Mouse (Mus musculus) embryonic facial prominence, embryonic 14.5 days (tissue): ENCODE measurements around the gene Fmn2. TPM values are rescaled to one million over a fixed set of nuclear protein-coding genes. Genes with fewer than 3 reads are reported as not detected.

ENCODE experiments used
- ATAC-seq: fragments of 200-750 bp; cut with Nextera tagmentation; 2 replicates; pipeline ENCODE4 v1.8.0; 2017; ENCODE audit warnings: low read depth, moderate number of reproducible peaks, moderate TSS enrichment
- DNase-seq: peaks from one replicate; pipeline ENCODE4 v3.0.0-alpha.2; 2015; ENCODE audit warnings: low spot score
- H3K27ac ChIP-seq: fragments of 300-500 bp; sonication (generic); replicated peaks from 2 replicates; pipeline ENCODE4 v1.5.1; 2014; ENCODE audit warnings: low read depth, mild to moderate bottlenecking, low read length, moderate library complexity
- H3K27me3 ChIP-seq: fragments of 300-500 bp; sonication (generic); replicated peaks from 2 replicates; pipeline ENCODE4 v1.6.1; 2014; ENCODE audit warnings: low read length; ENCODE audit not compliant: control insufficient read depth, insufficient read depth
- H3K36me3 ChIP-seq: fragments of 300-500 bp; sonication (generic); 2 replicates; pipeline ENCODE4 v1.6.1; 2014; ENCODE audit warnings: low read length, mixed read lengths; ENCODE audit not compliant: control insufficient read depth, insufficient read depth
- H3K4me1 ChIP-seq: fragments of 300-500 bp; sonication (generic); 2 replicates; pipeline ENCODE4 v1.6.1; 2014; ENCODE audit warnings: antibody characterized with exemption, low read length; ENCODE audit not compliant: control insufficient read depth, insufficient read depth
- H3K4me2 ChIP-seq: fragments of 300-500 bp; sonication (generic); 2 replicates; pipeline ENCODE4 v1.6.1; 2014; ENCODE audit warnings: low read depth, mild to moderate bottlenecking, low read length, moderate library complexity, mixed read lengths
- H3K4me3 ChIP-seq: fragments of 300-500 bp; sonication (generic); 2 replicates; pipeline ENCODE4 v1.5.1; 2014; ENCODE audit warnings: low read depth, mild to moderate bottlenecking, low read length
- H3K9ac ChIP-seq: fragments of 300-500 bp; sonication (generic); 2 replicates; pipeline ENCODE4 v1.6.1; 2014; ENCODE audit warnings: low read depth, mild to moderate bottlenecking, low read length, moderate library complexity, mixed read lengths
- H3K9me3 ChIP-seq: fragments of 300-500 bp; sonication (generic); 2 replicates; pipeline ENCODE4 v1.6.1; 2016; ENCODE audit warnings: low read length; ENCODE audit not compliant: control insufficient read depth
- WGBS: fragments of 180-500 bp; shearing (Covaris S2); extraction: QIAGEN DNeasy Blood & Tissue Kit; methylation state at CpG from one replicate; pipeline ENCODE4 v1.1.7; 2014; 5-methylcytosine and 5-hydroxymethylcytosine counted together
- polyA plus RNA-seq: library from polyadenylated mRNA; unstranded; fragments of >200 nt; fragmentation: Nextera tagmentation; extraction: Ambion mirVana; gene quantifications from 2 replicates; pipeline ENCODE4 v1.2.1, GENCODE M21; 2014

Fmn2 gene
- polyA plus RNA-seq, 1 experiment from 2014 or later: 1.3 TPM

DNA sequence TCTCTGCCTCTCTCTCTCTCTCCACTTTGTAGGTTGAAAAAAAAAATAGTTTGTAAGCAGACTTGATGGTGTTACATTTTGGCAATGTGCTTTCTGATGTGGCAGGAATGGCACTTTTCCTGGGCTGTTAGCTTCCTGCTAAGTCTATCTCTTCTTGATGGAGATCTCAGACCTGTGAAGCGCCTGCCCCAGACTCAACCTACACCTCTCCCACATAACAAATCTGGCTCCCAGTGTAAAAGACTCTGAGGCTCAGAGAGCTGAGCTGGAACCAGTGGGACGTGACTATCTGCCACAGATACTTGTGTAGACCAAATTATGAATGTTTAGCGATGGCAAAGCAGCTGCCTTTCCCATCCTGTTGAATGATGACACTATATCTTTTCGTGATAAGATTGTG, 310.2 kb downstream of the Fmn2 start:
- H3K36me3 ChIP-seq: no peaks in the 10 kb centered on the region
- no peak for DNase-seq
- WGBS: 87% methylated on average over 4 of the region's 4 CpGs

DNA sequence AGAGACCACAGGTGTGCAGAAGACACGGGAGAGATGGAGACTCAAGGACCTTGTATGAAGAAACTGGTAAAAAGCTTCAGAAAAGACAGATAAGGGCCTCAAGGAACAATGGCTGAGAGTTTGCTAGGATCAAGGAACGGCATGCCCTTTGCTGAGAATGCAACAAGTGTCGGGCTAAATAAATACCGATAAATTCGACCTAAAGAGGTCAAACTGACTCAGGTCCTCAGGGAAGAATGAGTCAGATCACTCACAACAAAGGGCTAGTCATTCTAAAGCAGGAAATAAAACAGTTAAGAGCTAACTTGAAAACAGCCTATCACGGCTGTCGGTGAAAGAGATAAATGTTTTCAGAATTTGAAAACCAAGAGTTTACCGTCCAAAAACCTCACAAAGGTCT, 324.9 kb downstream of the Fmn2 start:
- Histone ChIP-seq H3K4me3 (no peak overlapping the region), H3K36me3 (no peaks in the 10 kb centered on the region), H3K27ac (no peak overlapping the region), H3K9ac (no peak overlapping the region), H3K4me1 (no peaks in the 10 kb centered on the region), H3K27me3 (no peaks in the 10 kb centered on the region), H3K4me2 (no peak overlapping the region), H3K9me3 (no peaks in the 10 kb centered on the region)
- 28% methylated on average over 8 of the region's 8 CpGs for WGBS
- ATAC-seq (no peak), DNase-seq (no peak)

More for the DNA sequence above, 310.2 kb downstream of the Fmn2 start:
- Histone ChIP-seq H3K9ac (no peak overlapping the region), H3K4me3 (no peak overlapping the region), H3K27ac (no peak overlapping the region), H3K4me2 (no peak overlapping the region), H3K9me3 (no peaks in the 10 kb centered on the region), H3K4me1 (no peaks in the 10 kb centered on the region), H3K27me3 (no peaks in the 10 kb centered on the region)
- no peak for ATAC-seq

DNA sequence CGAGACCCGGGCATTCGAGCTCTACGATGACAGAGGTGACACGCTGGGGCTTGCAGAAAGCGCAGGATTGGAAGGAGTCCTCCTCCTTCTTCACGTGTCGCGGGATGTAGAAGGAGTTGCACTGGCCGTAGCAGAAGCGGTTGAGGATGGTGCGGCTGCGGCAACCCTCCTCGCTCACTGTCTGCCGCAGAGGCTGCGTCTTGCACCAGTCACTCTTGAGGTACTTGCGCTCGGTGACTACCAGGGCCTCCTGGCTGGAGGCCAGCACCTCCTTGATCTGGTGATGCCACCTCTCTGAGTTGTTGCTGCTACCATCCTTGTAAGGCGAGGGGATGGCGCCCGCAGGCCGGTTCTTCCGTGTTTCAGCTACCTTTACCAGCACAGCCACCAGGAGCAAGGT, 335.2 kb downstream of the Fmn2 start:
- H3K27me3 ChIP-seq: no peaks in the 10 kb centered on the region
- 0 out of 2 replicates have a peak, but pooled peaks cover 6% of the 10 kb centered on the region for H3K9me3 ChIP-seq
- H3K4me1 ChIP-seq: no peaks in the 10 kb centered on the region
- ATAC-seq (no peak), DNase-seq (no peak)
- H3K4me2 ChIP-seq: no peak overlapping the region
- 97% methylated on average over 23 of the region's 23 CpGs for WGBS
- no peak overlapping the region for H3K4me3 ChIP-seq
- no peak overlapping the region for H3K27ac ChIP-seq
- H3K36me3 ChIP-seq: 0 out of 2 replicates have a peak, but pooled peaks cover 8% of the 10 kb centered on the region
- no peak overlapping the region for H3K9ac ChIP-seq

DNA sequence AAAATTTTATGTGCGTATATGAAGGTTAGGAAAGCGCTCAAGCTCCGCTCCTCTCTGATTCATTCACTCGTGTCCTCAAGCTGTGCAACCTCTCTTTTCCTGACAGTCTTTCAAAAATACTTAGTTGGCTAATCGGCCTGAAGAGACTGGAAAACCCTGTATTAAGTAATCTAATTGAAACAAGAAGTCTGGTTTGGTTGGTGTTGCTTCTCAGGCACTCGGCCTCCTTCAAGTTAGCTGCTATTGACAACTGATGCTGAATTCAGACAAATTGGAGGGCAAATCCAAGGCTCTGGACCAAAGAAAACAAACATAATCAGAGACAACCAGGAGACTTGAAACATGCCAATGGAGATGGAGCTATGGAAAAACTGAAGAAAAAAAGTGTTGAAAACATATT, 343.2 kb downstream of the Fmn2 start:
- Histone ChIP-seq H3K4me1 (no peaks in the 10 kb centered on the region), H3K36me3 (no peaks in the 10 kb centered on the region), H3K27ac (no peak overlapping the region), H3K27me3 (no peaks in the 10 kb centered on the region), H3K4me3 (no peak overlapping the region), H3K9ac (no peak overlapping the region), H3K9me3 (no peaks in the 10 kb centered on the region), H3K4me2 (no peak overlapping the region)
- WGBS: 67% methylated on average over 6 of the region's 6 CpGs
- DNase-seq (no peak), ATAC-seq (no peak)

DNA sequence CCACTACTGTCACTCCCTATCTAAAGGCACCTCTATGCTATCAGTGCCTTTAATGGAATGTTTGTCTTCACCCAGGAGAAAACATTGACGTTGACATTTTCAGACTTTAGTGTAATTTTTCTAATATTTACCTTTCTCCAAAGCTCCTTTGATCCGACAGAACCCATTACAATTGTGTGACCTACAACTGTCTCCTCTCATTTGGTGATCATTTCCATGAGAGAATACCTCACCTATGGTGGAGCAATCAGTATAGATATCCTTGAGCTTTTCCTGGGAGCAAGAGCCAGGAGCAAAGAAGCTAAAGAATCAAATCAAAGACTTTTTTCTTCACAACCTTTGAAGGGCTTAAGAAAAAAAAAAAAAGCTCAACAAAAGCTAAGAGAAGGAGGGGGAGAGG, 354.6 kb downstream of the Fmn2 start:
- Histone ChIP-seq H3K27me3 (no peaks in the 10 kb centered on the region), H3K27ac (no peak overlapping the region), H3K4me2 (no peak overlapping the region), H3K4me1 (no peaks in the 10 kb centered on the region), H3K9ac (no peak overlapping the region), H3K9me3 (no peaks in the 10 kb centered on the region), H3K4me3 (no peak overlapping the region), H3K36me3 (no peaks in the 10 kb centered on the region)
- ATAC-seq (no peak), DNase-seq (no peak)
- WGBS: 74% methylated on average over 2 of the region's 2 CpGs

DNA sequence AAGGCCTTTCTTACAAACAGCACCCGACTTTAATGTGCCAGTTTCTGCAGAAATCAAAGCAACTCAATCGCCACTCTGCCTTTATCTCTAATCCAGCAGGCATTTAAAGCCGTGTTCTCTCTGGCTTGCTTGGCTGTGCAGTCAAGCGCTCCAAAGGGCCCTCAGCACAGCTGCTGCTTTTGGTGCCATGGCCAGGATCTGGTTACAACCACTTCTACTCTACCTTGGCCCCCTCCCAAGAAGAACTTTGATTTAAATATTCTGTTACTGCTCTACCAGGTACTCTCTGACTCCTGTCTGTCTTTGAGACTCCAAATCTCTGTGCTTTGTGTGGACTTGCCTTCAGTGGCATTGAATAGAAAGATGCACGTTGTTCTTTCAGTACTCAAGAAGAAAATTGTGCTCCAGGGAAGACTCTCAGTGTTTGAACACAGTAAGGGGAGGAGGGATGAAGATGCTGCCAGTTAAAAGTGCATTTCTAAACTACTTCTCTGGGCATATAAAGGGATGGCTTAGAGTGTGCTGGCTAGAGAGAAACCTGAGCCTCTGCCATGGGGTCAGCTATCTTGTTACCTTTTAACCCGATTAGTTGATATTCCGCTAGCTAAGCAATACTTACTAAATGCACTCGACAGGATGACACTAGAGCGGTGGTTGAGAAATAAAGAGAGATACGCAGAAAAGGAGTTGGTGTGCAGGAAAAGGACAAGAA, 358.9 kb downstream of the Fmn2 start:
- H3K9ac ChIP-seq: no peak overlapping the region
- WGBS: 58% methylated on average over 10 of the region's 10 CpGs
- H3K36me3 ChIP-seq: no peaks in the 10 kb centered on the region
- no peaks in the 10 kb centered on the region for H3K4me1 ChIP-seq
- H3K27ac ChIP-seq: no peak overlapping the region
- DNase-seq: peak; percentile 81
- no peaks in the 10 kb centered on the region for H3K27me3 ChIP-seq
- H3K9me3 ChIP-seq: no peaks in the 10 kb centered on the region
- ATAC-seq: peak; percentile 91
- H3K4me3 ChIP-seq: no peak overlapping the region
- H3K4me2 ChIP-seq: no peak overlapping the region

Other genes with a start within 250 kb of the Fmn2 start
- 0.18 TPM in 1 of 2 replicates, not detected in the other for gene Olfr419, start 249.8 kb upstream of the Fmn2 start, polyA plus RNA-seq
- gene Mptx1, start 171.3 kb upstream of the Fmn2 start, polyA plus RNA-seq: not detected in 2 replicates
- not detected in 2 replicates for gene Olfr417, start 136.7 kb upstream of the Fmn2 start, polyA plus RNA-seq
- not detected in 2 replicates for gene Olfr248, start 110.8 kb upstream of the Fmn2 start, polyA plus RNA-seq
- gene Olfr414, start 77.8 kb upstream of the Fmn2 start, polyA plus RNA-seq: 0.36 TPM in 1 of 2 replicates, not detected in the other
- 0.11 TPM in 1 of 2 replicates, not detected in the other for gene Olfr220, start 59.7 kb upstream of the Fmn2 start, polyA plus RNA-seq